Mouse (Mus musculus) forebrain, postnatal 0 days (tissue): Measurements from ENCODE around the gene Nxpe4. TPM values are rescaled to one million over a fixed set of nuclear protein-coding genes. Genes with fewer than 3 reads are reported as not detected.
"Not testable (repeated sequence)": the region's sequence is repeated elsewhere in the genome, so short reads cannot be mapped to it uniquely, and the experiment has no call there.

Experiments
- ATAC-seq: fragments of 200-750 bp; cut with Nextera tagmentation; 2 replicates; pipeline ENCODE4 v1.8.0; 2017; ENCODE audit warnings: mild to moderate bottlenecking, moderate library complexity
- DNase-seq: peaks from one replicate; pipeline ENCODE4 v3.0.0-alpha.2; 2015
- H3K27ac ChIP-seq: fragments of 300-500 bp; sonication (generic); 2 replicates; pipeline ENCODE4 v1.5.1; 2014; ENCODE audit warnings: low read depth, mild to moderate bottlenecking, antibody characterized with exemption, low read length, moderate library complexity, mixed read lengths
- H3K27me3 ChIP-seq: fragments of 300-500 bp; sonication (generic); 2 replicates; pipeline ENCODE4 v1.6.1; 2014; ENCODE audit warnings: mild to moderate bottlenecking, low read length, mixed read lengths; ENCODE audit not compliant: insufficient read depth
- H3K36me3 ChIP-seq: fragments of 300-500 bp; sonication (generic); 2 replicates; pipeline ENCODE4 v1.6.1; 2014; ENCODE audit warnings: mild to moderate bottlenecking, moderate library complexity; ENCODE audit not compliant: insufficient read depth
- H3K4me1 ChIP-seq: fragments of 300-500 bp; sonication (generic); 2 replicates; pipeline ENCODE4 v1.6.1; 2014; ENCODE audit warnings: antibody characterized with exemption; ENCODE audit not compliant: insufficient read depth
- H3K4me2 ChIP-seq: fragments of 300-500 bp; sonication (generic); 2 replicates; pipeline ENCODE4 v1.6.1; 2014; ENCODE audit warnings: low read depth, mild to moderate bottlenecking, moderate library complexity
- H3K4me3 ChIP-seq: fragments of 300-500 bp; sonication (generic); 2 replicates; pipeline ENCODE4 v1.5.1; 2014; ENCODE audit warnings: low read depth, low read length, mixed read lengths
- H3K9ac ChIP-seq: fragments of 300-500 bp; sonication (generic); 2 replicates; pipeline ENCODE4 v1.6.1; 2014; ENCODE audit warnings: mild to moderate bottlenecking
- H3K9me3 ChIP-seq: fragments of 300-500 bp; sonication (generic); 2 replicates; pipeline ENCODE4 v1.6.1; 2016; ENCODE audit warnings: low read length
- CTCF ChIP-seq: sonication (generic); IDR thresholded peaks from 2 replicates; pipeline ENCODE4 v1.5.1; 2016; ENCODE audit warnings: antibody characterized with exemption, control low read depth, low read depth
- WGBS: fragments of 180-500 bp; shearing (Covaris S2); extraction: QIAGEN DNeasy Blood & Tissue Kit; methylation state at CpG from one replicate; pipeline ENCODE4 v1.1.7; 2014; 5-methylcytosine and 5-hydroxymethylcytosine counted together
- polyA plus RNA-seq: library from polyadenylated mRNA; unstranded; fragments of >200 nt; fragmentation: Nextera tagmentation; extraction: Ambion mirVana; gene quantifications from 2 replicates; pipeline ENCODE4 v1.2.1, GENCODE M21; 2015
- total RNA-seq: library from RNA; depleted of rRNA; stranded (reverse); fragments of >200 nt; gene quantifications from 2 replicates; pipeline ENCODE4 v1.2.3, GENCODE M21; 2014

Gene Nxpe4
- total and polyA plus RNA-seq, 2 experiments from 2014 or later = 8.3 to 20.2 TPM

DNA sequence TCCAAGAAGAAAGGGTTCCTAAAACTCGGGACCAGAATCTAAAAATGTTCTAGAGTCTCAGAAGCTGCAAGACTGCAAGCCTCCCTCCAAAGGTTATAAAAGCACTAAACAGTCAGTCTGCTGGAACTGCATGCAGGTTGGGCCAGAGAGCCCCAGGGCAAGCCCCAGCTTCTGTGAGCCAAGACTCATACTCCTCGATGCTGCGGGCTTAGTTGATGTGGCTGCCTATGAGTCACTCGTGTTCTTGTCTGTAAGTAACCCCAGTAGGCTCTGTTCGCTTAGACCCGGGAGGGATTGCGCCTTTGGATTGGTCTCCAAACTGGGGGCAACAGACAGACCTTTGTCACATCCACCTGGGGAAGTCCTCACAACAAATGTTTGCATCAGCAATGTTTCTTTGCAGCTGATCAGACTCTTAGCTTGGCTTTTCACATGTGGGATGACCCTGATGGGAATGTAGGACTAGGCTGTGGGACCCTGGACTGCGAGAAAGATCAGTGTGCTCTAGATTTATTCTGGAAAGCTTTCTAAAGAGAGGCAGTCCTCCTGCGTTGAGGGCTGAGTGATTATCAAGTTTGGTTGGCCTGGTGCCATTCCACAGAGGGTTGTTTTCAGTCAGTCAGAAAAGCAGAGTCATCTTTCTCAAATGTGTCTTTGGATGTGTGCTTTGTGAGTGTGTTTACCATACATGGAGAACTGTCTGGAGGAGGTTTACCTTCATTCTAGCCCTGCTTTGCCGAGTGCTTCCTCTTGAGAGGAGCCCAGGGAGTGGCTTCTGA, 245.9 kb downstream of the Nxpe4 start:
- H3K4me1 ChIP-seq = no peaks in the 10 kb centered on the region
- H3K9ac ChIP-seq = no peak overlapping the region
- H3K9me3 ChIP-seq = no peaks in the 10 kb centered on the region
- H3K27ac ChIP-seq = no peak overlapping the region
- no peak overlapping the region for H3K4me2 ChIP-seq
- H3K36me3 ChIP-seq = no peaks in the 10 kb centered on the region
- no peak for TF ChIP-seq CTCF
- DNase-seq (no peak), ATAC-seq (no peak)
- no peak overlapping the region for H3K4me3 ChIP-seq
- 79% methylated on average over 10 of the region's 10 CpGs for WGBS
- H3K27me3 ChIP-seq = no peaks in the 10 kb centered on the region

DNA sequence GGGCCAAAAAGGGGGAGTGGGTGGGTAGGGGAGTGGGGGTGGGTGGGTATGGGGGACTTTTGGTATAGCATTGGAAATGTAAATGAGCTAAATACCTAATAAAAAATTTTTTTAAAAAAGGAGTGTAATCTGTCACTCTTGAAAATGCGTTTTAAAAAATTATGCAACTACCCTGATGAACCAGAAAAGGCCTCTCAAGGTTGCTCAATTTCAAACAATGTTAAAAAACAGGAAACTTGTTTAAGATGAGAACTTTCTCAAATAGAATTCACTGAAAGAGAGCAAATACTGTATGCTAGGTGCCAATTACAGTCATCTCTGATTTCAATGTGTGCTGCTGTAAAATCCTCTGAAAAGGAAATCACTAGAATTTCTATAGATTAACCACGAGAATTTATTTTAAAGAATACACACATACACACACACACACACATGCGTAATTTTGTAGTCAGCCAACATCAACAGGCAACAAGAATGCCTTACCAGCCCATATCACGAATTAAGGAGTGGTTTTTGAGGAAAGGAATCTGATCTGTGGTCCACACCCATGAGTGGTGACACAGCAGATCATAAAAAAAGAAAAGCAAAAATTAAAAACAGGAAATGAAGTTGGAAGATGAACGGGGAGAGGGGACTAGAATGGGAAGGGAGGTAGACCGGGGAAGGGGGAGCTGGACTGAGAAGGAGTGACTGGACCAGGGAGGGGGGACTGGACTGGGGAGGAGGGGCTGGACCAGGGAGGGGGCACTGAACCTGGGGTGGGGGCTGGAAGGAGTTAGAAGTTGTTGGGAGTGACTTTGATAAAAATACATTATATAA, 248.6 kb downstream of the Nxpe4 start:
- DNase-seq (no peak), ATAC-seq (no peak)
- Histone ChIP-seq H3K4me3 (no peak overlapping the region), H3K27ac (no peak overlapping the region), H3K9ac (no peak overlapping the region), H3K9me3 (no peaks in the 10 kb centered on the region), H3K36me3 (no peaks in the 10 kb centered on the region), H3K27me3 (no peaks in the 10 kb centered on the region), H3K4me1 (no peaks in the 10 kb centered on the region), H3K4me2 (no peak overlapping the region)
- WGBS = 88% methylated on average over 6 of the region's 6 CpGs
- no peak for TF ChIP-seq CTCF

DNA sequence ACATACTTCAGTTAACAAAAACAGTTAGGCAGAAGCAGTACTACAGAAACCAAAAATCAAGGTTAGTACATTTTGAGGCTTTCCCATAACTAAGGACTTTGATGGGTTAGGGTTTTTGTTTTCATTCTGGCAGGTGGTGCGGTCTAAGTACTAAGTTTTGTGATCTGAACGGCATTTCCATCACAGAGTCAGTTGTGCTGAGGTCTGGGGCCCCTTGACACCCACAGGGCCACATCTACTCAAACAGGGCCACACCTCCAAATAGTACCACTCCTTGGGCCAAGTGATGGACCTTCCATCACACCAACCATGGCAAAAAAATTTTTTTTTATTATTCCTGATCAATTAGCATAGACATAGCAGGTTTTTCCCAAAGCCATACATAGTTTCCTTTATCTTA, 251.8 kb downstream of the Nxpe4 start:
- no peaks in the 10 kb centered on the region for H3K4me1 ChIP-seq
- H3K9me3 ChIP-seq = no peaks in the 10 kb centered on the region
- WGBS = 81% methylated on average over 2 of the region's 2 CpGs
- H3K27me3 ChIP-seq = no peaks in the 10 kb centered on the region
- no peaks in the 10 kb centered on the region for H3K36me3 ChIP-seq
- no peak overlapping the region for H3K4me2 ChIP-seq
- ATAC-seq = no peak
- no peak for DNase-seq
- H3K27ac ChIP-seq = no peak overlapping the region
- no peak overlapping the region for H3K4me3 ChIP-seq
- no peak for TF ChIP-seq CTCF
- H3K9ac ChIP-seq = no peak overlapping the region

DNA sequence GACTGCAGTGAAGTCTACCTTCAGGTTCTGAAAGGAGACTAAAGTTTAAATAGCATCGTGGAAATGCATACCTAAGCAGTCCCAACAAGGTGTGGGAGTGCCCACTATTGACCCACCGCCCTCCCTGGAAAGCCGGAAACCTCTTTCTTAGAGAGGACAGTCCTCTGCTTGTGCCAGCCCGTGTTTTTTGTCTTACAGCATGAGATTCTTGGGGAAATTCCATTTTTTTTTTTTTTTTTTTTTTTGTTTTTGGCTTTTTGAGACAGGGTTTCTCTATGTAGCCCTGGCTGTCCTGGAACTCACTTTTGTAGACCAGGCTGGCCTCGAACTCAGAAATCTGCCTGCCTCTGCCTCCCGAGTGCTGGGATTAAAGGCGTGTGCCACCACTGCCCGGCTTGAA, 255.5 kb downstream of the Nxpe4 start:
- DNase-seq, H3K4me1 ChIP-seq, H3K9ac ChIP-seq, H3K4me3 ChIP-seq, H3K4me2 ChIP-seq, H3K27me3 ChIP-seq, H3K27ac ChIP-seq, H3K9me3 ChIP-seq, H3K36me3 ChIP-seq, ATAC-seq: not testable (repeated sequence)
- 89% methylated on average over 8 of the region's 8 CpGs for WGBS

DNA sequence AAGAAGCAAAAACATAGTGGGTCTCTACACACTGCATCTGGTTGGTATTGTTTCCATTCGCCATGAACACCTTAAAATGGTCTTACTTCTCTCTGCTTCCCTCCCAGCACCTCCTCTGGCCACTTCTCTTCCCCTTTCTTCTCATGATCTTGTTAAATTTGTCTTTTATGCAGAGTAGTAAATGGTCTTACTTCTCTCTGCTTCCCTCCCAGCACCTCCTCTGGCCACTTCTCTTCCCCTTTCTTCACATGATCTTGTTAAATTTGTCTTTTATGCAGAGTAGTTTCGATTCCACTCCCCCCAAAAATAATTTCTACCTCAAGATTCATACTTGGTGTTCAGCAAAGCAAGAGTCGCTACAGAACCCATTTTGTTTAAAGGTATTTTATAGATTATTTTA, 256.2 kb downstream of the Nxpe4 start:
- no peak for TF ChIP-seq CTCF
- no peak for ATAC-seq
- Histone ChIP-seq H3K4me1 (no peaks in the 10 kb centered on the region), H3K27ac (no peak overlapping the region), H3K27me3 (no peaks in the 10 kb centered on the region), H3K4me2 (no peak overlapping the region), H3K36me3 (no peaks in the 10 kb centered on the region), H3K9me3 (no peaks in the 10 kb centered on the region), H3K9ac (no peak overlapping the region), H3K4me3 (no peak overlapping the region)
- 90% methylated on average over 3 of the region's 3 CpGs for WGBS
- no peak for DNase-seq

DNA sequence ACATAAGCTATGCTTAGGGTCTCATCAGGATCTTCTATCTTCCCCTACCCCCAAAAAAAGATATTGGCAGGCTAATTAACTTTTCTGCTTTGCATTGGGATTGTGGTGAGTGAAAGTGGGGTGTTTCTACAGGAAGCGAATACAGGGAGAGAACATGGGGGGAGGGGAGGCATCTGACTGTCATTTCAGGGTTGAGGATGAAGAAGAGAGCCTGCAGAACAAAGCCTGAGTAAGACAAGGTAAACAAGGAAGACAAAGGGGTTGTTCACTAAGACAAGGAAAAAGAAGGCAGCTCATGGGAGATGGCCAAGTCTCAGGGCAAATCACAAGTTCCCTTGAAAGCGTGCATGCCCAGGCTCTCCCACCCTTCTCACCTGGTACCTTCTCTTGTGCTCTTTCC, 256.6 kb downstream of the Nxpe4 start:
- Histone ChIP-seq H3K27me3 (no peaks in the 10 kb centered on the region), H3K4me3 (no peak overlapping the region), H3K4me1 (no peaks in the 10 kb centered on the region), H3K9me3 (no peaks in the 10 kb centered on the region), H3K4me2 (no peak overlapping the region), H3K9ac (no peak overlapping the region), H3K27ac (no peak overlapping the region), H3K36me3 (no peaks in the 10 kb centered on the region)
- WGBS = 84% methylated on average over 2 of the region's 2 CpGs
- no peak for DNase-seq
- ATAC-seq = no peak
- TF ChIP-seq CTCF = no peak

GRCm38 (mm10) chr9:48418829-48419228, 257.0 kb downstream of the Nxpe4 start:
- no peak overlapping the region for H3K27ac ChIP-seq
- no peak for TF ChIP-seq CTCF
- H3K27me3 ChIP-seq = no peaks in the 10 kb centered on the region
- H3K4me2 ChIP-seq = no peak overlapping the region
- ATAC-seq (no peak), DNase-seq (no peak)
- no peaks in the 10 kb centered on the region for H3K36me3 ChIP-seq
- H3K4me1 ChIP-seq = no peaks in the 10 kb centered on the region
- 71% methylated on average over 8 of the region's 8 CpGs for WGBS
- no peak overlapping the region for H3K9ac ChIP-seq
- H3K9me3 ChIP-seq = no peaks in the 10 kb centered on the region
- no peak overlapping the region for H3K4me3 ChIP-seq
